Mouse (Mus musculus) erythroblast, adult 5-6 weeks (primary cell): ENCODE data around the gene Ebpl. TPM values are rescaled to one million over a fixed set of nuclear protein-coding genes. Genes with fewer than 3 reads are reported as not detected.

Source experiments
- total RNA-seq, 2 experiments: library from RNA; stranded (forward) in 1 of 2; stranded (reverse) in 1 of 2; fragments of 150-400 nt in 1 of 2; fragments of 200-764, 138-1000 nt in 1 of 2; gene quantifications; 2 replicates each; pipeline versions ENCODE4 v1.2.3 to v1.2.4; 2015 to 2017; ENCODE audit warnings: low replicate concordance in 2 of 2

Gene Ebpl
- total RNA-seq, 2 experiments from 2014 or later = 0.09 to 0.19 TPM

Other genes starting within 250 kb of the Ebpl start
- 4.4 and 5.4 TPM in 2 replicates for gene Sacs, start 222.0 kb downstream of the Ebpl start, total RNA-seq (2015; ENCODE audit: low replicate concordance)
- gene Sacs, start 222.0 kb downstream of the Ebpl start, total RNA-seq (2017; ENCODE audit: low replicate concordance) = 7.1 and 7.6 TPM in 2 replicates
- gene Sgcg, start 101.9 kb downstream of the Ebpl start, total RNA-seq (2015; ENCODE audit: low replicate concordance) = not detected in 2 replicates
- not detected in 2 replicates for gene Sgcg, start 101.9 kb downstream of the Ebpl start, total RNA-seq (2017; ENCODE audit: low replicate concordance)
- gene Arl11, start 50.7 kb downstream of the Ebpl start, total RNA-seq (2015; ENCODE audit: low replicate concordance) = 5.4 and 7.3 TPM in 2 replicates
- gene Arl11, start 50.7 kb downstream of the Ebpl start, total RNA-seq (2017; ENCODE audit: low replicate concordance) = 2.3 and 2.9 TPM in 2 replicates
- 12.7 and 17.6 TPM in 2 replicates for gene Kpna3, start 79.4 kb upstream of the Ebpl start, total RNA-seq (2015; ENCODE audit: low replicate concordance)
- 11.0 and 13.4 TPM in 2 replicates for gene Kpna3, start 79.4 kb upstream of the Ebpl start, total RNA-seq (2017; ENCODE audit: low replicate concordance)
- gene Spryd7, start 196.4 kb upstream of the Ebpl start, total RNA-seq (2015; ENCODE audit: low replicate concordance) = 3.5 TPM in 1 of 2 replicates, not detected in the other
- gene Spryd7, start 196.4 kb upstream of the Ebpl start, total RNA-seq (2017; ENCODE audit: low replicate concordance) = 0.26 and 0.56 TPM in 2 replicates
- gene Trim13, start 237.8 kb upstream of the Ebpl start, total RNA-seq (2015; ENCODE audit: low replicate concordance) = 1.3 and 6.1 TPM in 2 replicates
- gene Trim13, start 237.8 kb upstream of the Ebpl start, total RNA-seq (2017; ENCODE audit: low replicate concordance) = 1.7 and 7.1 TPM in 2 replicates
- gene Kcnrg, start 247.0 kb upstream of the Ebpl start, total RNA-seq (2015; ENCODE audit: low replicate concordance) = not detected in 2 replicates
- gene Kcnrg, start 247.0 kb upstream of the Ebpl start, total RNA-seq (2017; ENCODE audit: low replicate concordance) = 0.68 and 0.98 TPM in 2 replicates